Mouse (Mus musculus): Measurements from ENCODE around the gene Adtrp.

GRCm38 (mm10) chr13:41819484-41819883, 28.0 kb downstream of the Adtrp start:
- TF ChIP-seq POLR2A (IDR thresholded peaks at IDR 0.05; ENCODE audit: insufficient read length, low read depth) (no peak), POLR2AphosphoS2 (IDR thresholded peaks at IDR 0.05; ENCODE audit: insufficient read length, low read depth) (no peak), MYOD1 (IDR thresholded peaks at IDR 0.05; ENCODE audit: control insufficient read depth in 1 of 3, insufficient read length in 2 of 3, low read depth in 2 of 3) (no peak), SRF (IDR thresholded peaks at IDR 0.05; ENCODE audit: control insufficient read depth, insufficient read length, low read depth) (no peak)
